ENCODE assay signal across 15 mouse cellular contexts in genomic region chr16:73835715-73836440, GRCm38 (mm10).
DNase-seq lines count a peak whose midpoint lies in the region; ATAC-seq and TF ChIP-seq lines count a peak whose summit lies in the region.
"Had no signal": no experiment of that assay in that cellular context is flagged by ENCODE, and none has a peak within 500 bp of the region (broad histone marks: within the 10 kb centered on the region; RNA-seq: fewer than 3 reads in every experiment).

No protein-coding gene starts in this region.

- H3K9me3 ChIP-seq in lung, embryonic 14.5 days (ENCODE audit: low read depth, low read length), result no peaks in the 10 kb centered on the region
- H3K9me3 ChIP-seq in liver, embryonic 13.5 days (replicated peaks), result no peaks in the 10 kb centered on the region

- H3K36me3 ChIP-seq in lung, embryonic 14.5 days (ENCODE audit: insufficient read depth), result no peaks in the 10 kb centered on the region
- no peaks in the 10 kb centered on the region for H3K36me3 ChIP-seq in liver, embryonic 13.5 days
- H3K36me3 ChIP-seq: limb, embryonic 13.5 days had no signal

- H3K27ac ChIP-seq in lung, embryonic 14.5 days (ENCODE audit: low read depth), result no peak overlapping the region
- no peak overlapping the region for H3K27ac ChIP-seq in liver, embryonic 13.5 days
- H3K27ac ChIP-seq: left cerebral cortex, adult 2 months; limb, embryonic 13.5 days had no signal

- WGBS in lung, embryonic 14.5 days, result 42% methylated on average over 19 of the region's 19 CpGs
- WGBS in lung, adult 2 months, result 42% methylated on average over 19 of the region's 19 CpGs
- WGBS in liver, embryonic 13.5 days (ENCODE audit: insufficient replicate concordance), result 56% methylated on average over 19 of the region's 19 CpGs

- peak overlapping the region; percentile 35 for H3K4me2 ChIP-seq in lung, embryonic 14.5 days
- H3K4me2 ChIP-seq in liver, embryonic 13.5 days, result peak overlapping the region; percentile 23; the same call in 1 of the 2 replicates
- H3K4me2 ChIP-seq: limb, embryonic 13.5 days had no signal

- H3K4me3 ChIP-seq in lung, embryonic 14.5 days (ENCODE audit: low read depth, low read length), result peak overlapping the region; percentile 7; the same call in 1 of the 2 replicates
- no peak overlapping the region for H3K4me3 ChIP-seq in lung, adult 2 months (replicated peaks; ENCODE audit: extremely low read depth, low read depth, low read length)
- no peak overlapping the region for H3K4me3 ChIP-seq in liver, embryonic 13.5 days (replicated peaks)
- H3K4me3 ChIP-seq: left cerebral cortex, adult 2 months; limb, embryonic 13.5 days had no signal

- no peaks in the 10 kb centered on the region for H3K27me3 ChIP-seq in lung, embryonic 14.5 days (ENCODE audit: insufficient read depth, low read length)
- no peaks in the 10 kb centered on the region for H3K27me3 ChIP-seq in liver, embryonic 13.5 days
- H3K27me3 ChIP-seq: limb, embryonic 13.5 days had no signal

- peak; percentile 35 for DNase-seq in lung, embryonic 14.5 days
- no peak for DNase-seq in lung, adult 2 months
- DNase-seq in brain, embryonic 14.5 days (ENCODE audit: low read depth), result peak; percentile 30
- DNase-seq in c-Kit-positive CD71-positive TER-119-positive erythroid progenitor cells, embryonic 14.5 days (ENCODE audit: low spot score), result peak; percentile 33
- DNase-seq in liver, embryonic 13.5 days, result peak; percentile 6
- no peak for DNase-seq in thymus, adult 18-20 months
- DNase-seq in thymus, postnatal 14 days, result no peak
- DNase-seq: adrenal gland, postnatal 10 days; cerebellum, adult 9-10 months; embryo, embryonic 11 days; gastrocnemius, postnatal 14 days; right cerebral cortex, adult 18-20 months had no signal

- peak; percentile 54; the same call in 1 of the 2 replicates for ATAC-seq in lung, embryonic 14.5 days (ENCODE audit: insufficient read depth)
- ATAC-seq in liver, embryonic 13.5 days (ENCODE audit: low read depth), result peak; percentile 85
- ATAC-seq: CD4-positive, CD25-positive, alpha-beta regulatory T cell, adult 4 months had no signal

- no peaks in the 10 kb centered on the region for H3K4me1 ChIP-seq in lung, embryonic 14.5 days (ENCODE audit: insufficient read depth)
- H3K4me1 ChIP-seq in lung, adult 2 months (ENCODE audit: control insufficient read depth, insufficient read depth, low read length), result no peaks in the 10 kb centered on the region
- no peaks in the 10 kb centered on the region for H3K4me1 ChIP-seq in liver, embryonic 13.5 days (replicated peaks)
- H3K4me1 ChIP-seq: limb, embryonic 13.5 days had no signal

- TF ChIP-seq CTCF in lung, embryonic 14.5 days (IDR thresholded peaks at IDR 0.05; ENCODE audit: low read depth), result no peak
- no peak for TF ChIP-seq CTCF in lung, adult 2 months (IDR thresholded peaks at IDR 0.05; ENCODE audit: insufficient read depth, low read length)
- TF ChIP-seq CTCF in brain, embryonic 14.5 days (IDR thresholded peaks at IDR 0.05; ENCODE audit: borderline replicate concordance, extremely low read depth, insufficient read depth, insufficient read length), result no peak

- no peak overlapping the region for H3K9ac ChIP-seq in lung, embryonic 14.5 days
- no peak overlapping the region for H3K9ac ChIP-seq in liver, embryonic 13.5 days
- H3K9ac ChIP-seq: limb, embryonic 13.5 days had no signal

- TF ChIP-seq POLR2A in lung, adult 2 months (IDR thresholded peaks at IDR 0.05; ENCODE audit: borderline replicate concordance, extremely low read depth, low read depth, low read length), result no peak
- TF ChIP-seq POLR2A in brain, embryonic 14.5 days (IDR thresholded peaks at IDR 0.05; ENCODE audit: borderline replicate concordance, extremely low read depth, insufficient read depth, insufficient read length, poor library complexity, severe bottlenecking), result no peak

Comparison
In these comparisons a context has a peak if more than half of its experiments do, and no peak if none do; other contexts are left out.
1. DNase-seq: peak in lung, embryonic 14.5 days (single experiment), brain, embryonic 14.5 days (single experiment), c-Kit-positive CD71-positive TER-119-positive erythroid progenitor cells, embryonic 14.5 days (single experiment) and liver, embryonic 13.5 days (single experiment); none in lung, adult 2 months (single experiment), thymus, adult 18-20 months (0 of 2) and thymus, postnatal 14 days (single experiment).